Mouse (Mus musculus): ENCODE measurements around the gene Slc9a3r1. TPM values are rescaled to one million over a fixed set of nuclear protein-coding genes. Genes with fewer than 3 reads are reported as not detected.

The Slc9a3r1 gene
- polyA plus RNA-seq, 2 experiments, result 41.4 to 49.6 TPM

GRCm38 (mm10) chr11:115133800-115134199, 29.3 kb upstream of the Slc9a3r1 start, which contains the start of gene Cd300lf:
TSS of gene Cd300lf (minus strand) at chr11:115133992.
- Histone ChIP-seq H3K27ac (no peak within 1 kb of the TSS), H3K4me3 (ENCODE audit: insufficient read depth in 1 of 2, low read depth in 2 of 2, low read length in 2 of 2) (0 out of 4 replicates have a peak within 1 kb of the TSS, but pooled peaks of 1 of the 2 experiments have one; percentile 10)
- DNase-seq (ENCODE audit: low read depth in 3 of 3, low spot score in 3 of 3), result peak; percentile 17 to 38 (median 24)

GRCm38 (mm10) chr11:115138597-115139262, 24.4 kb upstream of the Slc9a3r1 start:
- Histone ChIP-seq H3K27me3 (ENCODE audit: control insufficient read depth, insufficient read depth, low read length) (no peaks in the 10 kb centered on the region), H3K9ac (replicated peaks) (no peak overlapping the region), H3K4me2 (ENCODE audit: low read depth) (no peak overlapping the region), H3K36me3 (replicated peaks; ENCODE audit: control insufficient read depth, insufficient read depth, low read depth) (no peaks in the 10 kb centered on the region), H3K27ac (no peak overlapping the region), H3K9me3 (ENCODE audit: control insufficient read depth, low read length) (no peaks in the 10 kb centered on the region), H3K4me1 (replicated peaks; ENCODE audit: control insufficient read depth in 2 of 2, insufficient read depth in 2 of 2, low read length in 1 of 2) (peaks cover 0 to 2% of the 10 kb centered on the region in 2 experiments; a peak in 2 of 4 replicates), H3K4me3 (ENCODE audit: insufficient read depth in 1 of 2, low read depth in 2 of 2, low read length in 2 of 2) (no peak overlapping the region)
- WGBS (ENCODE audit: insufficient replicate concordance), result 38% methylated on average over 5 of the region's 5 CpGs
- no peak for DNase-seq (ENCODE audit: low read depth in 3 of 3, low spot score in 3 of 3)
- TF ChIP-seq CTCF (IDR thresholded peaks at IDR 0.05; ENCODE audit: low read depth), result no peak
- TF ChIP-seq EP300 (IDR thresholded peaks at IDR 0.05; ENCODE audit: low read depth), result no peak
- no peak for ATAC-seq (ENCODE audit: insufficient read depth)

More at GRCm38 (mm10) chr11:115133800-115134199, 29.3 kb upstream of the Slc9a3r1 start, which contains the start of gene Cd300lf:
- ATAC-seq (ENCODE audit: insufficient read depth), result no peak
- Histone ChIP-seq H3K4me1 (replicated peaks; ENCODE audit: control insufficient read depth in 2 of 2, insufficient read depth in 2 of 2, low read length in 1 of 2) (peaks cover 0 to 2% of the 10 kb centered on the region in 2 experiments; a peak in 3 of 4 replicates), H3K9me3 (ENCODE audit: control insufficient read depth, low read length) (no peaks in the 10 kb centered on the region), H3K4me2 (ENCODE audit: low read depth) (no peak within 1 kb of the TSS), H3K9ac (replicated peaks) (no peak within 1 kb of the TSS), H3K27me3 (ENCODE audit: control insufficient read depth, insufficient read depth, low read length) (no peaks in the 10 kb centered on the region), H3K36me3 (replicated peaks; ENCODE audit: control insufficient read depth, insufficient read depth, low read depth) (no peaks in the 10 kb centered on the region)
- TF ChIP-seq CTCF (IDR thresholded peaks at IDR 0.05; ENCODE audit: low read depth) (no peak), EP300 (IDR thresholded peaks at IDR 0.05; ENCODE audit: low read depth) (no peak)
- WGBS (ENCODE audit: insufficient replicate concordance), result 13% methylated on average over 8 of the region's 8 CpGs

DNA sequence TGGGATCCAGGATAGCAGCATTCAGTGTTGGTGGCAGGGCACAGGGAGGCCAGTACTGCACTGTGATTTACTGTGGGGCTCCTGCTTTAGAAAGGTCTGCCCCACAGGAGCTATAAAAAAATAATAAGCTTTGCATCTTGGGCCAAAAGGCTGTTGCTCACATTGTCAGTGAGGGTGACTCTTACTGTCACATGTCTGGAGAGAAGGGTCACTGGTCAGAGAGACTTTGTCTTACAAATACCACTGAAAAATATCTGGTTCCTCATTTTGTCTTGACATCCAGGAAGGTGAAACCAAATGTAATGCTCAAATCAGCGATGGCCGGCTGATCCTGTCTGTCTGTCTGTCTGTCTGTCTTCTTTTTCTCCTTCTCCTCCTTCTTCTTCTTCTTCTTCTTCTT, 21.2 kb upstream of the Slc9a3r1 start:
- Histone ChIP-seq H3K36me3 (replicated peaks; ENCODE audit: control insufficient read depth, insufficient read depth, low read depth) (no peaks in the 10 kb centered on the region), H3K4me2 (ENCODE audit: low read depth) (no peak overlapping the region)
- ATAC-seq (ENCODE audit: insufficient read depth), result no peak

DNA sequence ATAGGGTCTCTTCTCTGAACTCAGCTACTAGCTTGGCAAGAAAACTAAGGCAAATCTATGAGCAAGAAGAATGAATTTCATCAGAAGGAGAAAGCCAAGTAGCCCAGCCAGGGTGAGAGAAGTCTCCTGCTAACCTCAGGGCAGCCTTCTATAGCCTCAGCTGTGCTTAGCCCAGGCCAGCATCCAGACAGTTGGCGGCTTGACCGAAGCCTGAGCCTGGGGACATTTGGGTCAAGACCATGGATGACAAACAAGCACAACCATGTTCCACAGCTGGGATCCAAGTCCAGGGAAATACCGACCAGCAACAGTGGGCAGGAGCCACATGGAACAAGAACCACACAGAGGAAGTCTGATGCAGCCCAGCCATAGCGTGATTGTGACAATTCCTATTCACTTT, 15.3 kb upstream of the Slc9a3r1 start:
- no peaks in the 10 kb centered on the region for H3K27me3 ChIP-seq (ENCODE audit: control insufficient read depth, insufficient read depth, low read length)
- H3K4me2 ChIP-seq (ENCODE audit: low read depth), result no peak overlapping the region
- peaks cover 0 to 4% of the 10 kb centered on the region in 2 experiments; a peak in 1 of 4 replicates for H3K4me1 ChIP-seq (replicated peaks; ENCODE audit: control insufficient read depth in 2 of 2, insufficient read depth in 2 of 2, low read length in 1 of 2)
- TF ChIP-seq CTCF (IDR thresholded peaks at IDR 0.05; ENCODE audit: low read depth) (no peak), EP300 (IDR thresholded peaks at IDR 0.05; ENCODE audit: low read depth) (no peak)
- no peak overlapping the region for H3K27ac ChIP-seq
- no peaks in the 10 kb centered on the region for H3K9me3 ChIP-seq (ENCODE audit: control insufficient read depth, low read length)
- ATAC-seq (ENCODE audit: insufficient read depth) (no peak), DNase-seq (ENCODE audit: low read depth in 3 of 3, low spot score in 3 of 3) (no peak)
- no peak overlapping the region for H3K4me3 ChIP-seq (ENCODE audit: insufficient read depth in 1 of 2, low read depth in 2 of 2, low read length in 2 of 2)
- no peak overlapping the region for H3K9ac ChIP-seq (replicated peaks)
- WGBS (ENCODE audit: insufficient replicate concordance), result 57% methylated on average over 4 of the region's 4 CpGs
- no peaks in the 10 kb centered on the region for H3K36me3 ChIP-seq (replicated peaks; ENCODE audit: control insufficient read depth, insufficient read depth, low read depth)

More for the DNA sequence above, 21.2 kb upstream of the Slc9a3r1 start:
- Histone ChIP-seq H3K9ac (replicated peaks) (no peak overlapping the region), H3K4me1 (replicated peaks; ENCODE audit: control insufficient read depth in 2 of 2, insufficient read depth in 2 of 2, low read length in 1 of 2) (no peaks in the 10 kb centered on the region; a peak in 1 of 4 replicates), H3K27me3 (ENCODE audit: control insufficient read depth, insufficient read depth, low read length) (no peaks in the 10 kb centered on the region), H3K27ac (no peak overlapping the region), H3K9me3 (ENCODE audit: control insufficient read depth, low read length) (no peaks in the 10 kb centered on the region), H3K4me3 (ENCODE audit: insufficient read depth in 1 of 2, low read depth in 2 of 2, low read length in 2 of 2) (no peak overlapping the region)
- 7% methylated on average over 2 of the region's 2 CpGs for WGBS (ENCODE audit: insufficient replicate concordance)
- DNase-seq (ENCODE audit: low read depth in 3 of 3, low spot score in 3 of 3), result no peak
- TF ChIP-seq CTCF (IDR thresholded peaks at IDR 0.05; ENCODE audit: low read depth), result no peak
- TF ChIP-seq EP300 (IDR thresholded peaks at IDR 0.05; ENCODE audit: low read depth), result no peak

GRCm38 (mm10) chr11:115150741-115151254, 12.3 kb upstream of the Slc9a3r1 start:
- Histone ChIP-seq H3K36me3 (replicated peaks; ENCODE audit: control insufficient read depth, insufficient read depth, low read depth) (no peaks in the 10 kb centered on the region), H3K9me3 (ENCODE audit: control insufficient read depth, low read length) (no peaks in the 10 kb centered on the region), H3K27me3 (ENCODE audit: control insufficient read depth, insufficient read depth, low read length) (no peaks in the 10 kb centered on the region), H3K27ac (no peak overlapping the region), H3K4me2 (ENCODE audit: low read depth) (no peak overlapping the region), H3K9ac (replicated peaks) (no peak overlapping the region), H3K4me1 (replicated peaks; ENCODE audit: control insufficient read depth in 2 of 2, insufficient read depth in 2 of 2, low read length in 1 of 2) (peaks cover 0 to 4% of the 10 kb centered on the region in 2 experiments; a peak in 3 of 4 replicates), H3K4me3 (ENCODE audit: insufficient read depth in 1 of 2, low read depth in 2 of 2, low read length in 2 of 2) (no peak overlapping the region)
- 56% methylated on average over 6 of the region's 6 CpGs for WGBS (ENCODE audit: insufficient replicate concordance)
- TF ChIP-seq EP300 (IDR thresholded peaks at IDR 0.05; ENCODE audit: low read depth) (no peak), CTCF (IDR thresholded peaks at IDR 0.05; ENCODE audit: low read depth) (no peak)
- no peak for DNase-seq (ENCODE audit: low read depth in 3 of 3, low spot score in 3 of 3)
- no peak for ATAC-seq (ENCODE audit: insufficient read depth)

All from liver, embryonic 14.5 days (tissue).